Mouse (Mus musculus) thymus, adult 2 months (tissue): ENCODE measurements around the gene Fgfr2.

Source experiments
- CTCF ChIP-seq: fragments of 200-500 bp; IDR thresholded peaks from 2 replicates; pipeline ENCODE4 v1.5.1; 2012; ENCODE audit warnings: mild to moderate bottlenecking, control low read depth, low read length, moderate library complexity, borderline replicate concordance; ENCODE audit not compliant: control insufficient read depth, poor library complexity, insufficient read depth; ENCODE audit errors: extremely low read depth
- POLR2A ChIP-seq: fragments of 200-500 bp; IDR thresholded peaks from 2 replicates; pipeline ENCODE4 v1.6.1; 2012; ENCODE audit warnings: mild to moderate bottlenecking, low read length, control low read depth, moderate library complexity; ENCODE audit not compliant: control insufficient read depth, poor library complexity, insufficient read depth; ENCODE audit errors: extremely low read depth

DNA sequence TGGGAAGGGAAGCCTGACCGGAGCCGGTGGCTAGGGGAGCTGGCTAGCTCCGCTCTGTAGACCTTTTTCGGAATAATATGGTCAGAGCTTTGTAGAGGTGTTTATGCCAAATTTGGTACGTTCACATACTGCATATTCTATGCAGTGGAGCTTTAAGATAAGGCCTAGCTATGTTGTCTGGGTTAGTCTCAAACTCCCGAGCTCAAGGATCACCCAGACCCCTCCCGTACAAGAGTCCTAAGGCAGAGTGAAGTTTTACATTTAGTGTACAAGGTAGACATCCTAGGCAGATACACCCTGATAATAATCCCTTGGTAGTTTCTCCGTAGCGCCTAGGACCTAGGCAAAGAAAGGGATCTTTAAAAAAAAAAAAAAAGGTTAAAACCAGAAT lies 1751.7 kb downstream of the Fgfr2 start:
- TF ChIP-seq CTCF (no peak), POLR2A (no peak)
